Mouse (Mus musculus): ENCODE measurements around the gene Mrpl4. TPM values are rescaled to one million over a fixed set of nuclear protein-coding genes. Genes with fewer than 3 reads are reported as not detected.
A peak's percentile ranks its signal among the peaks of the same experiment; 100 is the strongest.

Gene Mrpl4
- 115 and 124 TPM in 2 replicates for polyA plus RNA-seq (2015; fragmentation: Nextera tagmentation; extraction: Ambion mirVana)

DNA sequence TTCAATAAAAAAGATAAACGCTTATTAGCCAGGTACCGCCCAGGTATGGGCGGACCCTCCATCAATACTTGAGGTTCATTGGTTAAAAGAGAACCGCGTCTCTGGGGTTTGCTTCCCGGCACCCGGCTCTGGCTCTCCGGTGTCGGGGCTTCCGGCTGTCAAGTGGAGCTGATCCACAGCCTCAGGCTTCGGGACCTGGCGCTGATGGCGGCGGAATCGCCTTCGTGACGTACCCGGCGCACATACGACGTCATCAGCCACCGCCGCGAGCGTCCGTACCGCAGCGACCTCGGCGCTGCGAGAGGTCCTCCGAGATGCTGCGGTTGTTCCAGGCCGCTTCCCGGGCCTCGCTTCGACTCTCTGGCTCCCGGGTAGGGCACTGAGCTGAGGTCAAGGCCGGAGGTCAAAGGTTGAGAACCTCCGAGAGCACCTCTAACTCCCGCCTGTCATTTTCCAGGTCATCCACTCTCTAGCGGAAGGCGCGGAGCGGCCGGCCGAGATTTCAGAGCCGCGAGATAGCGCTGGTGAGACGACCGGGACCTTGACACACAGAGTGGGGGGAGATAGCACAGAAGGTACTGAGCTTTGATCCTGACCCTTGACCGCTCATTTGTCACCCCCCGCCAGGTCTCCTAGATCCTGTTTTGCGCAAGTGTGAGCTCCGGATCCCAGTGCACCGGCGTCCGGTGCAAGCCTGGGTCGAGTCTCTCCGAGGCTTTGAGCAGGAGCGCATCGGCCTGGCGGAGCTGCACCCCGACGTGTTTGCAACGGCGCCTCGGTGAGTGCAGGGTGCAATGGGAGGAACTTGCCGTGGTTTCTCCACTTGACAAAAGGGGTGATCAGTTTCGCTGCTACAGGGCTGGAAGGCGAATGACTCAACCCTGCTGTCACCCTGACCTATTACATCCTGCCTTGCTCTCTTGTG is at the start of gene Mrpl4:
Mrpl4 (plus strand) TSS at position 112 of the 925 bp plus-strand sequence.
- ATAC-seq = peak; percentile 92
- peaks cover 33% of the 10 kb centered on the region for H3K36me3 ChIP-seq (ENCODE audit: poor library complexity, severe bottlenecking)
- H3K27me3 ChIP-seq = no peaks in the 10 kb centered on the region
- peak within 1 kb of the TSS; percentile 83 for H3K9ac ChIP-seq
- peak within 1 kb of the TSS; percentile 86 for H3K4me2 ChIP-seq
- H3K9me3 ChIP-seq (replicated peaks) = no peaks in the 10 kb centered on the region
- H3K4me1 ChIP-seq = peaks cover 11% of the 10 kb centered on the region
- WGBS = under 1% methylated on average over 72 of the region's 72 CpGs
- H3K27ac ChIP-seq = peak within 1 kb of the TSS; percentile 68
- peak within 1 kb of the TSS; percentile 82 for H3K4me3 ChIP-seq

DNA sequence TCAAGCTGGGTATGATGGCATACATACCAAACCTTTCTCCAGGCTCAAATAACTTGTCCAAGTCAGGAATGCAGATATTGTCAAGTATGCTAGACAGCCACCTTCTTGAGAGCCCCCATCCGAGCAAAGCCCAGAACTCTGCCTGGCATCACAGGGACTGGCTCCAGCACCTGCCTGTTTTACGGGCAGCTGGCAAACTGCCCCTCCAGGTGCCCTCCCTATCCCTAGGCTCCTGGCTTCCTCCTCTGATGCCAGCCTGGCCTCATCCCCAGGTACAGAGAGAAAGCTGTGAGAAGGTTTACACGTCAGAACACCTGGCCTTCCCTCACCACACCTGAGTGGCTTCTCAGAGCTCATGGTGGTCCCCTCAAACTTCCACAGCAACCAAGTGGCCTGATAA is 45.5 kb upstream of the Mrpl4 start:
- no peak overlapping the region for H3K4me2 ChIP-seq
- WGBS = 83% methylated on average over 3 of the region's 3 CpGs
- no peak overlapping the region for H3K4me3 ChIP-seq
- no peaks in the 10 kb centered on the region for H3K9me3 ChIP-seq (replicated peaks)
- H3K27ac ChIP-seq = no peak overlapping the region
- H3K27me3 ChIP-seq = no peaks in the 10 kb centered on the region; the same call in 1 of the 2 replicates
- no peaks in the 10 kb centered on the region for H3K4me1 ChIP-seq
- H3K9ac ChIP-seq = no peak overlapping the region
- no peak for ATAC-seq
- no peaks in the 10 kb centered on the region for H3K36me3 ChIP-seq (ENCODE audit: poor library complexity, severe bottlenecking)

DNA sequence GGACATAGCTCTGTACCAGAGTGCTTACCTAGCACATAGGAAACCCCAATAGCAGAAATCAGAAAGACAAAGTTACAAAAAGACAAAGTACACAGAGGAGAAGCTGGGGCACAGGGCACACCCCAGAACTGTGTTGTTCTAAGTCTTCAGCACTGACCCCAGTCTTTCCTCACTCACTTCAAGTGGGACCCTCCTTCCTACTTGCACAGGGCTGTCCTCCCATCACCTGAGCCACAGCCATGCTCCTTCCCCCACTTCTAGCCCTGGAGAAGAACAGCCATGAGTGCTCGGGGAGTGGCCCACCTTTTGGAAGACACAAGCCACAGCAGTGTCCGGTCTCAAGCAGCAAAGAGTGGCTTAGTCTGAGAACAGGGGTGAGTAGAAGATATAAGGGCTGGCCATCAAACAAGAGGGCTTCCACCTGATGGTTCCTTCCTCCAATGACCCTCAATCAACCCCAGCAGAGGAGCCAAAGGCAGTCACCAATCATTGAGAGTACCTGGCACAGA is 43.1 kb upstream of the Mrpl4 start, which contains the start of gene Dnmt1:
Dnmt1 (minus strand) TSS at position 459 of the 509 bp plus-strand sequence.
- no peaks in the 10 kb centered on the region for H3K9me3 ChIP-seq (replicated peaks)
- H3K4me1 ChIP-seq = no peaks in the 10 kb centered on the region
- 84% methylated on average over 2 of the region's 2 CpGs for WGBS
- no peak within 1 kb of the TSS for H3K4me2 ChIP-seq
- no peak within 1 kb of the TSS for H3K4me3 ChIP-seq
- ATAC-seq = no peak
- H3K27ac ChIP-seq = no peak within 1 kb of the TSS
- no peaks in the 10 kb centered on the region; the same call in 1 of the 2 replicates for H3K27me3 ChIP-seq
- no peaks in the 10 kb centered on the region for H3K36me3 ChIP-seq (ENCODE audit: poor library complexity, severe bottlenecking)
- H3K9ac ChIP-seq = no peak within 1 kb of the TSS

DNA sequence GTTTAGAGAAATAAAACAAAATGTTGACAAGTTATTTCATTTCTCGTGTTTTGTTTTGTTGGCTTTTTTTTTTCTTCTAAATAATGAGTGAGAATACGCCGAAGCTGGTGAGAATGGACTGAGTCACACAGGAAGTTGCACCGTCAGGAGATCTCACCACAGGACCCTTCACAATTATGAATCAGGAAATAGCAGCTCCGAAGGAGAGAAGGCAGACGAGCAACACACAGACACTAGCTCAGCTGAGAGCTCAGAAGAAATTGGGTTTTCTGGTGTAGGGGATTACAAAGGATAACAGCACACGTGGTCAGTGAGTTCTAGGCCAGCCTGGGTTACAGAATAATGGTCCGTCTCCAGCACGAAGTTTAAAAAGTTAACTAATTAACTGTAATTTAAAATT is 41.0 kb upstream of the Mrpl4 start:
- H3K4me2 ChIP-seq = no peak overlapping the region

DNA sequence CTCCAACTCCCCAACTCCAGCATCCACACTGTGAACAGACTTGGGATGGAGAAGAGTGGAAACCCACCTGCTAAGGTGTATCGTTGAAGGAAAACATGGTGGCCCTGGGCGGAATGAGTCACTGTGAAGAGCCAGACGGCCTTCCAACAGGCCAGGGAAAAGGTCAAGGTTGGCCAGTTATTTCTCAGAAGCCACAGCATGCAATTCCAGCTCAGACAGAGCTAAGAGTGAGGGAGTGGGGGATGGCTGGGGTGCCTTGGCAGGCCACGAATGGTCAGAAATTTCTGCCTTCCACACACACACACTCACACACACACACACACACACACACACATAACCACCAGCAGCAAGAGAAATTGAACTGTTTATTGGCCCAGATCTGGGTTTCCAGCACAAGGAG is 36.9 kb upstream of the Mrpl4 start:
- H3K4me2 ChIP-seq = no peak overlapping the region
- peaks cover 18% of the 10 kb centered on the region for H3K36me3 ChIP-seq (ENCODE audit: poor library complexity, severe bottlenecking)
- H3K27me3 ChIP-seq = no peaks in the 10 kb centered on the region
- no peaks in the 10 kb centered on the region for H3K9me3 ChIP-seq (replicated peaks)
- no peaks in the 10 kb centered on the region for H3K4me1 ChIP-seq
- H3K27ac ChIP-seq = no peak overlapping the region
- H3K9ac ChIP-seq = no peak overlapping the region
- ATAC-seq = no peak
- WGBS = 92% methylated on average over 4 of the region's 4 CpGs
- no peak overlapping the region for H3K4me3 ChIP-seq

More for the DNA sequence above, 41.0 kb upstream of the Mrpl4 start:
- Histone ChIP-seq H3K27me3 (no peaks in the 10 kb centered on the region; the same call in 1 of the 2 replicates), H3K9me3 (replicated peaks) (no peaks in the 10 kb centered on the region), H3K27ac (no peak overlapping the region), H3K36me3 (ENCODE audit: poor library complexity, severe bottlenecking) (no peaks in the 10 kb centered on the region), H3K4me3 (no peak overlapping the region), H3K4me1 (no peaks in the 10 kb centered on the region), H3K9ac (no peak overlapping the region)
- ATAC-seq = no peak
- 78% methylated on average over 9 of the region's 9 CpGs for WGBS

DNA sequence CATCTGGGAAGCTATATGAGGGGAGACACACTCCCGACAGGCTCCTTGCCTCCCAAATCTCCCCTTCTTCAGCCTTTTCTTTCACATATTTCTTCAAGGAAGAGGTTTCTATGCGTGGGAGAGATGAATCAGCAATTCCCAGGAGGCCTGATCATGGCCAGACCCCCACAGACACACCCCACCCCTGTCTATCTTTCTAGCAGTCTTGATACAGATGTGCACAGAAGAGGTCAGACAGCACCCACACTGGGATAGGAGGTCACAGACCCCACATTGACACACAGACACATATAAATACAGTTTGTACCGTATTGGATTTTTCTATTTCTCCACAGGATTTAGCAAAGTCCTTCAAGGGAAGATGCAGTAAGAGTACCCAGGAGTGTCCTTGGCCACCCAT is 36.5 kb upstream of the Mrpl4 start:
- H3K27me3 ChIP-seq = no peaks in the 10 kb centered on the region
- no peaks in the 10 kb centered on the region for H3K4me1 ChIP-seq
- H3K27ac ChIP-seq = no peak overlapping the region
- H3K36me3 ChIP-seq (ENCODE audit: poor library complexity, severe bottlenecking) = peaks cover 18% of the 10 kb centered on the region
- no peak overlapping the region for H3K4me2 ChIP-seq
- ATAC-seq = no peak
- H3K4me3 ChIP-seq = no peak overlapping the region
- 84% methylated on average over 3 of the region's 3 CpGs for WGBS
- H3K9ac ChIP-seq = no peak overlapping the region
- H3K9me3 ChIP-seq (replicated peaks) = no peaks in the 10 kb centered on the region

DNA sequence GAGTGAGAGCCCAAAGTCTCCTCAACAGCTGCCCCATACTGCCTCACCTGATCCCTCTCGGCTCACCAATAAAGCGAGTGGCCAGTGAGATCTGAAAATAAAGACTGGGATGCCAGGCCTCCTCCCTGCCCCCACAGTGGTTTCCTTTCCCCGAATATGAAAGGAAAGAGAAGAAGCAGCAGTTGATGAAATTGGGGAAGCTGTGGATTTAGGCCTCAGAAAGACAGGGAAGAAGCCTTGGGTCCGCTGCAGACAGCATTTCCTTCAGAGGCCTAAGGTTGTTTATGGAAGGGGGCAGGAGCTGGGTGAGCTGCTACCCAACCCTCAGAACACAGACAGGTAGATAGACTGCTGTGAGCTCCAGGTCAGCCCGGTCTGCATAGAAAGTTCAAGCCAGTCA is 35.8 kb upstream of the Mrpl4 start:
- Histone ChIP-seq H3K4me1 (no peaks in the 10 kb centered on the region), H3K36me3 (ENCODE audit: poor library complexity, severe bottlenecking) (peaks cover 18% of the 10 kb centered on the region), H3K9ac (no peak overlapping the region), H3K9me3 (replicated peaks) (no peaks in the 10 kb centered on the region), H3K27me3 (no peaks in the 10 kb centered on the region), H3K27ac (no peak overlapping the region), H3K4me3 (no peak overlapping the region), H3K4me2 (no peak overlapping the region)
- ATAC-seq = no peak
- WGBS = 80% methylated on average over 5 of the region's 5 CpGs

DNA sequence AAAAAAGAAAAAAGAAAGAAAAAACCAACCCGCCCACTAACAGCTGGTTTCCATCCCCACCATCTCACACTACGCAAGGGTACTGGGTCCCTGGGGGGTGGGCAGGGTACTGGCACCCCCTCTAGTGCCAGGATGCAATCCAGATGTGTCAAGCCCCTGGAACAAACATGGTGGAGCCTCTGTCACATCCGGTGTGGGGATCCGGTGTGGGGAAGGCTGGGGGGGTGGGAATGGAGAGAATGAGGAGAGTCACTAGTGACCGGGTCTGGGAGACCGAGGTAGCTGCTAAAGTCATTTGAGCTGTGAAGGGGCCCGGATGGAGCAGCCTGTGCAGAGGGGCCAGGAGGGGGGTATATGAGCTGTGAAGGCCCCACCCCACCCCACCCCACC is 30.8 kb upstream of the Mrpl4 start:
- no peak overlapping the region for H3K9ac ChIP-seq
- H3K36me3 ChIP-seq (ENCODE audit: poor library complexity, severe bottlenecking) = peaks cover 18% of the 10 kb centered on the region
- H3K27ac ChIP-seq = no peak overlapping the region
- 70% methylated on average over 7 of the region's 7 CpGs for WGBS
- H3K9me3 ChIP-seq (replicated peaks) = no peaks in the 10 kb centered on the region
- no peak for ATAC-seq
- peaks cover 5% of the 10 kb centered on the region; the same call in 1 of the 2 replicates for H3K27me3 ChIP-seq
- no peak overlapping the region for H3K4me3 ChIP-seq
- H3K4me1 ChIP-seq = peaks cover 26% of the 10 kb centered on the region
- no peak overlapping the region for H3K4me2 ChIP-seq

DNA sequence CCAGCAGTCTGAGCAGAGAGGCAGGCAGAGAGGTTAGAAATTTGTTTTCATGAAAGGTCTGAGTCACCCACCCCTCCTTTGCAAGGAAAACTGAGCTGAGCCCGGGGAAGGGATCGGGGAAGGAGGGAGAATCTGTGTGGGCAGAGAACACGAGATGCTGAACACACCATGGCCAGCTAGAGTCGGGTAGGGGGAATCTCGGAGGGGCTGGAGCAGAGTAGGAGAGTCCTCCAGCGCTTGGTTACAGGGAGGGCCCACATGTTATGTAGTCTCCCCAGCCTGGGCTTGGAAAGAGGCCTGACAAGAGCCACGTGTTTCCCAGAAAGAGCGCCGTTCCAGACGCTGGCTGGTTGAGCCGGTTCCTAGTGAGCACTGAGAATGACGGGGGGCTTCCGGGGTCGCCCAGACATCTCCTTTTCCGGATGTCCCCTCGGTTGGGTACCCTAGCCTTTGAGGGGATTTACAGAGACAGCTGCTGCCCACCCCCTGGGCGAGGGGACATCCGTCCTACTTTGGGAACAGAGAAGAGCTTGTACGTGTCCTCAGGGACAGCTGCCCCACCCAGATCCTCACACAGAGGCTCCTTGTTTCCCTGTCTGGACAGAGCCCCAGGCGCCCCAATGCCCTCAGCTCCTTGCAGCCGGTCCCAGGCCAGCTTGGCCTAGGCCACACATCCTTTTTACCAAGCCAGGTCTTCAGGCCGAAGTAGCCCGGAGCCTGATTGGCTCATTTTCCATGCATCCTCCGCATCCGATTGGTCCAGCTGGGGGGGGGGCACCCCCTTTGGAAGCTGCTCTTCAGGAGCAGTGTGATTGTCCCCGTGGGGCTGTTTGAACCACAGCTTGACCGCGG is 30.2 kb upstream of the Mrpl4 start:
- Histone ChIP-seq H3K4me2 (peak overlapping the region; percentile 18), H3K27ac (no peak overlapping the region), H3K4me1 (peaks cover 26% of the 10 kb centered on the region), H3K9me3 (replicated peaks) (no peaks in the 10 kb centered on the region), H3K4me3 (no peak overlapping the region), H3K36me3 (ENCODE audit: poor library complexity, severe bottlenecking) (peaks cover 13% of the 10 kb centered on the region), H3K9ac (peak overlapping the region; percentile 34), H3K27me3 (peaks cover 5% of the 10 kb centered on the region; the same call in 1 of the 2 replicates)
- ATAC-seq = no peak
- 43% methylated on average over 28 of the region's 28 CpGs for WGBS

DNA sequence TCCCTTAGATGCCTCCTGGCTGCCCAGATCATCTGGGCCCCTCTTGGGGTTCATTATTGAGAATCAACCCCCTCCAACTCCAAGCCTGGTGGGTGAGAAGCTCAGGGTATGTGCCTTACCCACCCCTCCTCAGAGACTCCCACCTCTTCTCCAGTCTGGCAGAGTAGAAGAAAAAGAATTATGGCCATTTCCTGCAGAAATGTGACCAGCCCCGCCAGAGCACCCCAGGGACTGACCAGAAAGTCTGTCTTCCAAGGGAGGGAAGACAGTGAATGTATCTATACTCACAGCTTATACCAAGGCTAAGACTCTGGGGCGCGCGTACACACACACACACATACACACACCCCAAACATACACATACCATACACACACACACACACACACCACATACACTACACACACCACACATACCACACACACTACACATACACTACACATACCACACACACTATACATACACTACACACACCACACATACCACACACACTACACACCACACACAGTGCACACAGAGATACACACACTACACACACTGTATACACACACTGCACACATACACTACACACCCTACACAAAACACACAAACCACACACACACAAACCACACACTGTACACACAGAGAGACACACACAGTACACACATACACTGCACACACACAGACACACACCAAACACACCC is 29.4 kb upstream of the Mrpl4 start:
- H3K4me3 ChIP-seq = no peak overlapping the region
- peak overlapping the region; percentile 18; the same call in 1 of the 2 replicates for H3K4me2 ChIP-seq
- peaks cover 5% of the 10 kb centered on the region; the same call in 1 of the 2 replicates for H3K27me3 ChIP-seq
- H3K9ac ChIP-seq = no peak overlapping the region
- peaks cover 26% of the 10 kb centered on the region for H3K4me1 ChIP-seq
- ATAC-seq = no peak
- 88% methylated on average over 4 of the region's 4 CpGs for WGBS
- H3K9me3 ChIP-seq (replicated peaks) = no peaks in the 10 kb centered on the region
- H3K27ac ChIP-seq = no peak overlapping the region
- peaks cover 5% of the 10 kb centered on the region; the same call in 1 of the 2 replicates for H3K36me3 ChIP-seq (ENCODE audit: poor library complexity, severe bottlenecking)

DNA sequence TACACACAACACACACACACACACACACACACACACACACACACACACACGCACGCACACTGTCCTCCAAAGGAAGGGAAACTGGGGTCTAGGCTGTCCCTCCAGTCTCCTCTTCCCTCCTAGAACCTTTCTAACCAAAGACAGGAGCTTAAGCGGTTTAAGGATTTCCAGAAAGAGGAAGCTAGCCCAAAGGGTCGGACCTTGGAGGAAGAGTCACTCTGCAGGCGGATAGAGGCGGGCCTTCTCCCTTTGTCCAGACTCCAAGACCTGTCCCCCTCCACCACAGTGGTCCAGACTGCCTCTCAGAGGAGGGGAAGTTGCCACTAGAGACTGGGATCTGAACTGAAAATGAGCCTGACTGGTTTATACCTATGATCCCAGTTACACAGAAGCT is 28.9 kb upstream of the Mrpl4 start:
- H3K9me3 ChIP-seq (replicated peaks) = no peaks in the 10 kb centered on the region
- peaks cover 26% of the 10 kb centered on the region for H3K4me1 ChIP-seq
- H3K9ac ChIP-seq = no peak overlapping the region
- H3K4me2 ChIP-seq = no peak overlapping the region
- H3K27me3 ChIP-seq = peaks cover 5% of the 10 kb centered on the region; the same call in 1 of the 2 replicates
- H3K27ac ChIP-seq = no peak overlapping the region
- no peak overlapping the region for H3K4me3 ChIP-seq
- H3K36me3 ChIP-seq (ENCODE audit: poor library complexity, severe bottlenecking) = 0 out of 2 replicates have a peak, but pooled peaks cover 3% of the 10 kb centered on the region
- WGBS = 60% methylated on average over 6 of the region's 6 CpGs
- no peak for ATAC-seq
